Mouse (Mus musculus): ENCODE measurements around the gene Hist1h2bf. TPM values are rescaled to one million over a fixed set of nuclear protein-coding genes. Genes with fewer than 3 reads are reported as not detected.

The Hist1h2bf gene
- polyA plus RNA-seq, 2 experiments from 2014 or later, result not detected

- ATAC-seq, result no peak
Observed at GRCm38 (mm10) chr13:23525901-23526300, 48.1 kb downstream of the Hist1h2bf start.

- peak; percentile 40 for ATAC-seq
Observed at GRCm38 (mm10) chr13:23524654-23525053, 49.3 kb downstream of the Hist1h2bf start.

- no peak for ATAC-seq
Observed at GRCm38 (mm10) chr13:23523976-23524375, 50.0 kb downstream of the Hist1h2bf start.

Other genes with a start within 250 kb of the Hist1h2bf start
- gene Zfp322a, start 205.0 kb downstream of the Hist1h2bf start, polyA plus RNA-seq (2017; shearing (Covaris generic)), result 10 to 100 TPM; 29.6 to 34.2 TPM
- 10 to 100 TPM; 12.4 to 14.5 TPM for gene Abt1, start 150.3 kb downstream of the Hist1h2bf start, polyA plus RNA-seq (2017; shearing (Covaris generic))
- gene Btn1a1, start 108.3 kb downstream of the Hist1h2bf start, polyA plus RNA-seq (2017; shearing (Covaris generic)), result not detected
- not detected for gene Btn2a2, start 85.3 kb downstream of the Hist1h2bf start, polyA plus RNA-seq (2017; shearing (Covaris generic))
- gene Hist1h4h, start 43.1 kb downstream of the Hist1h2bf start, polyA plus RNA-seq (2017; shearing (Covaris generic)), result 10 to 100 TPM in 1 of 2 experiments, 1 to 10 TPM in 1; 9.5 to 10.8 TPM
- gene Hist1h2af, start 40.3 kb downstream of the Hist1h2bf start, polyA plus RNA-seq (2017; shearing (Covaris generic)), result 1 to 10 TPM in 1 of 2 experiments, not detected in 1; 2.7 TPM
- gene Hist1h3g, start 38.8 kb downstream of the Hist1h2bf start, polyA plus RNA-seq (2017; shearing (Covaris generic)), result not detected
- under 1 TPM; 0.41 to 0.66 TPM for gene Hist1h2bh, start 30.8 kb downstream of the Hist1h2bf start, polyA plus RNA-seq (2017; shearing (Covaris generic))
- gene Hist1h3f, start 30.1 kb downstream of the Hist1h2bf start, polyA plus RNA-seq (2017; shearing (Covaris generic)), result not detected
- 1 to 10 TPM in 1 of 2 experiments, not detected in 1; 1.1 TPM for gene Hist1h4f, start 22.5 kb downstream of the Hist1h2bf start, polyA plus RNA-seq (2017; shearing (Covaris generic))
- gene Hist1h1d, start 20.9 kb downstream of the Hist1h2bf start, polyA plus RNA-seq (2017; shearing (Covaris generic)), result under 1 TPM; 0.18 to 0.35 TPM
- gene Hist1h3e, start 11.8 kb downstream of the Hist1h2bf start, polyA plus RNA-seq (2017; shearing (Covaris generic)), result 1 to 10 TPM; 2.2 to 4.1 TPM
- 10 to 100 TPM; 12.3 to 17.6 TPM for gene Hist1h2ae, start 3.0 kb downstream of the Hist1h2bf start, polyA plus RNA-seq (2017; shearing (Covaris generic))
- 1 to 10 TPM; 8.0 to 8.6 TPM for gene Hist1h2bg, start 2.8 kb downstream of the Hist1h2bf start, polyA plus RNA-seq (2017; shearing (Covaris generic))
- gene Hist1h2ad, start 185 bp upstream of the Hist1h2bf start, polyA plus RNA-seq (2017; shearing (Covaris generic)), result under 1 TPM in 1 of 2 experiments, not detected in 1; 0.96 TPM
- not detected for gene Hist1h3d, start 1.6 kb upstream of the Hist1h2bf start, polyA plus RNA-seq (2017; shearing (Covaris generic))
- gene Hist1h4d, start 7.4 kb upstream of the Hist1h2bf start, polyA plus RNA-seq (2017; shearing (Covaris generic)), result 10 to 100 TPM; 20.2 to 22.9 TPM
- 1 to 10 TPM; 3.3 to 4.0 TPM for gene Hist1h2be, start 46.9 kb upstream of the Hist1h2bf start, polyA plus RNA-seq (2017; shearing (Covaris generic))
- 10 to 100 TPM; 10.6 to 11.3 TPM for gene Hist1h1e, start 48.4 kb upstream of the Hist1h2bf start, polyA plus RNA-seq (2017; shearing (Covaris generic))
- gene Hist1h2ac, start 109.8 kb upstream of the Hist1h2bf start, polyA plus RNA-seq (2017; shearing (Covaris generic)), result under 1 TPM; 0.51 to 0.74 TPM
- gene Hist1h2bc, start 110.0 kb upstream of the Hist1h2bf start, polyA plus RNA-seq (2017; shearing (Covaris generic)), result 1 to 10 TPM; 4.0 to 4.2 TPM
- gene Hist1h1t, start 121.6 kb upstream of the Hist1h2bf start, polyA plus RNA-seq (2017; shearing (Covaris generic)), result not detected
- gene Hist1h4c, start 124.3 kb upstream of the Hist1h2bf start, polyA plus RNA-seq (2017; shearing (Covaris generic)), result 1 to 10 TPM; 8.7 to 9.4 TPM
- under 1 TPM; 0.57 to 0.69 TPM for gene Hfe, start 136.7 kb upstream of the Hist1h2bf start, polyA plus RNA-seq (2017; shearing (Covaris generic))
- 10 to 100 TPM in 1 of 2 experiments, 1 to 10 TPM in 1; 8.9 to 10.5 TPM for gene Hist1h1c, start 164.6 kb upstream of the Hist1h2bf start, polyA plus RNA-seq (2017; shearing (Covaris generic))
- 1 to 10 TPM in 1 of 2 experiments, not detected in 1; 1.3 TPM for gene Hist1h3c, start 171.4 kb upstream of the Hist1h2bf start, polyA plus RNA-seq (2017; shearing (Covaris generic))
- gene Hist1h2bb, start 172.5 kb upstream of the Hist1h2bf start, polyA plus RNA-seq (2017; shearing (Covaris generic)), result 1 to 10 TPM in 1 of 2 experiments, not detected in 1; 2.9 TPM
- 1 to 10 TPM; 2.8 to 8.2 TPM for gene Hist1h2ab, start 176.9 kb upstream of the Hist1h2bf start, polyA plus RNA-seq (2017; shearing (Covaris generic))
- gene Hist1h3b, start 178.1 kb upstream of the Hist1h2bf start, polyA plus RNA-seq (2017; shearing (Covaris generic)), result not detected
- gene Hist1h4b, start 182.8 kb upstream of the Hist1h2bf start, polyA plus RNA-seq (2017; shearing (Covaris generic)), result 1 to 10 TPM in 1 of 2 experiments, not detected in 1; 5.4 TPM
- not detected for gene Hist1h4a, start 187.0 kb upstream of the Hist1h2bf start, polyA plus RNA-seq (2017; shearing (Covaris generic))
- 1 to 10 TPM in 1 of 2 experiments, not detected in 1; 1.8 TPM for gene Hist1h3a, start 188.2 kb upstream of the Hist1h2bf start, polyA plus RNA-seq (2017; shearing (Covaris generic))
- 1 to 10 TPM; 2.6 to 3.4 TPM for gene Hist1h1a, start 189.5 kb upstream of the Hist1h2bf start, polyA plus RNA-seq (2017; shearing (Covaris generic))
- not detected for gene Trim38, start 195.7 kb upstream of the Hist1h2bf start, polyA plus RNA-seq (2017; shearing (Covaris generic))
- gene Slc17a2, start 232.8 kb upstream of the Hist1h2bf start, polyA plus RNA-seq (2017; shearing (Covaris generic)), result not detected